Mouse (Mus musculus) right cerebral cortex, postnatal 25 days (tissue): ENCODE results near the gene Gm49318.

Experiments used
- DNase-seq: peaks from one replicate; pipeline ENCODE4 v3.0.0; 2022

Gm49318 gene

DNA sequence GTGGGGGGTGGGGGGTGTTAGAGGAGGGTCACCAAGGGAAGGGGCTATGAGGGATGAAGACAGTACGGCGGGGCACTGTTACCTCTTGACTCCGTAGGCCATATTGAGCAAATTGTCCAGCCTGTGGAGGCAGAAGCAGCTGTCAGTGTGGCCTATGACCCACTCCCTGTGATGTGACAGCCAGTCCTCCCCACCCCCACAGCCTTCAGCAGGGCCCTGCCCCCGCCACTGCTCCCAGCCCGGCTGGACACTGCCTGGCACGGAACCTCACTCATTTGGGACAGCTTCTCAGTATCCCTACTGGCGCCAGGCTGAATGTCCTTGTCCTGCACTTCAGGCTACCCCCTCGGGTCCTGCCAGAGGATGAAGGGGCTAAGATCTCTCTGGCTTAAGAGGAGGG is 46.5 kb downstream of the Gm49318 start:
- peak; percentile 11 for DNase-seq

DNA sequence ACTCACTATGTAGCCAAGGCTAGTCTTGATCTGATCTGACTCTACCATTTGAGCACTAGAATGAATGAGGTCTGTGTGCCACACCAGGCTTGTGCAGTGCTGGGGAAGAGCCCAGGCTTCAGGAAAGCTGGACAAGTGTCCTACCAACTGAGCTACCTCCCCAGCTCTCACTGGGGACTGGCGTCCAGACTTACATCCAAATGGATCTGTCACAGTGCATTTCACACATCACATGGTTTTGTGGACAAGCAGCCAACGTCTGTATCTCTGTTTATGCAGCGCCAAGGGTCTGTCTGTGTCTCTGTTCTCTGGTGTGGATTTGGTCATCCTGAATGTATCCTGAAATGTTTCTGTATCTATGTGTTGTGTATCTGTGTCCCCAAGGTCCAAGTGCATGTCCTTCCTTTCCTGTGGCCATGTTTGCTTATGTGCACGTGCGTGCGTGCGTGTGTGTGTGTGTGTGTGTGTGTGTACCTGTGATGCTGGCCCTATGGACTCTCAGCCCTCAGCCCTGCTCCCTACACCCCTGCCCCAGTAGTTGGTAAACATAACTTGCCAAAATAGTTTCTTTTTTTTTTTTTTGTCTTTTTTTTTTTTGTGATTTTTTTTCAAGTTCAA is 53.7 kb downstream of the Gm49318 start:
- DNase-seq = no peak

DNA sequence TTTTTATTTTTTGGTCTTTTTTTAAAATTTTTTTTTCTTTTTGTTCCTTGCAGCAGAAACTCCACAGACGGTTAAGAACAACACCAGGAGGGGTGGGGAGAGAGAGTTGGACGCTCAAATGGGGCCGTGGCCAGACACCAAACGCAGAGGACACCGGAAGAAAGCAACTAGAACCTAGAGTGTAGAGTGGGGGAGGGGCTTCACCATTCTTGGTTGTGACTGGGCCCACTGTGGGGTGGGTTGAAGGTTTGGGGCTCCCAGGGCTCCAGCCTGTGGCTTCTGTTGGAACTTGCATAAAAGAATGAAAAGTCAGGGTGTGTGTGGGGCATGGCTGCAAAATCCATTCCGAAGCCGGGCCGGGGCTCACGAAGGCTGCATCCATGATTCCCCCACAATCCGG is 54.8 kb downstream of the Gm49318 start:
- DNase-seq = no peak

DNA sequence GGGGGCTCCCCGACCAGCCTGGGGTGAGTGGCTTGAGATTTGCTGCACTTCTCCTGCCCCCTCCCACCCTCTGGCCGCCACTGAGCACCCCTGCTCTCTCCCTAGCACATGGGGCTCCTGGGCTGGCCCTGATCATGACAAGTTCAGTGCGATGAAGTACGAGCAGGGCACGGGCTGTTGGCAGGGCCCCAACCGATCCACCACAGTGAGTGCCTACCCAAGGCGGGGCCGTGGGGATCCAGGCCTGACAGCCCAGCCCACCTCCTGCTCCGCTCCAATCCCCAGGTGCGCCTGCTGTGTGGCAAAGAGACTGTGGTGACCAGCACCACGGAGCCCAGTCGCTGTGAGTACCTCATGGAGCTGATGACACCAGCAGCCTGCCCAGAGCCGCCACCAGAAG is 58.3 kb downstream of the Gm49318 start:
- no peak for DNase-seq

DNA sequence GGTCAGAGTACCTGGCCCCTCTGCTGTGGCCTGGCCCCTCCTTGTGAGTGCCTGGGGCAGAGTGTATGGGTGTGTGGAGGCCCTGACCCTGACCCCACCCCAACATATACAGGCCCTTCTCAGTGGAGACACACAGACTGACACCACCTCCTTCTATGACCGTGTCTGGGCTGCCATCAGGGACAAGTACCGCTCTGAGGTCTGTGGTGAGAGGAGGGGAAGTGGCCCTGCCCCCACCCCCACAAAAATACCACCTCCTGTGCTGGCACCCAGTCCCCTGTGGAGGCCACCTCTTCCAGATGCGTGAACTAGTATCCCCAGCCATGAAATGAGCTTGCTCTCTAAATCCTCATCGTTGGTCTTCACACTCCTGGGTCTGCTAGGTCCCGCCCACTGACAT is 60.0 kb downstream of the Gm49318 start:
- no peak for DNase-seq

DNA sequence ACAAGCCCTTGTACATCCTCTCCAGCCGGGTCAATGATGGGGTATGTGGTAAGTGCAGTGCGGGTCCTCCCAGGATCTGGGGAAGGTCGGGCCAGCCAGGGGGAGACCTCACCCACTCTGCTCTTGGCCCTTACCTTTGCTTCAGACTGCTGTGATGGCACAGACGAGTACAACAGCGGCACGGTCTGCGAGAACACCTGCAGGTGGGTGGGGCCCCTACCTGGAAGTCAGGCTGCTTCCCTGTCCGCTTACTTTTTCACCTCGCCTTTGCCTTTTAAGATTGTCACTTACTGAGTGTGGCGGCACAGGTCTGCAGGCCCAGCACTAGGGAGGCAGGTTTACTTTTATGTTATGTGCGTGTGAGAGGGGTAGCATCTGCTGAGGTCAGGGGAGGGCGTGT is 66.5 kb downstream of the Gm49318 start:
- no peak for DNase-seq

DNA sequence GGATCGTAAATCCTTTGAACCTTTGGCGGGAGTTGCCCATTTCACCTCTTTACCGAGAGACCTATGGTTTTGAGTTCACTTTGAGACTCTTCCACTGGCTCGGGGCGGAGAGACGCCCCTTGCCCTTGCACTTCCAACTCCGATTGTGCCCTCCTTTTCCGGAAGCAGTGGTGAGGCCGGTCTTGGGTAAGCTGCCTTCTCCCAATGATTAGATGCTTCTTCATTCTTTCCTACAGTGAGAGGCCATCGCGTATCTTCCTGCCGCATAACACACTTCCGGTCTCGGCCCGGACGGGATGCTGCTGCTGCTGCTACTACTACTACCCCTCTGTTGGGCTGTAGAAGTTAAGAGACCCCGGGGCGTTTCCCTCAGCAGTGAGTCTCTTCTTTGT is 67.9 kb downstream of the Gm49318 start:
- DNase-seq = no peak

DNA sequence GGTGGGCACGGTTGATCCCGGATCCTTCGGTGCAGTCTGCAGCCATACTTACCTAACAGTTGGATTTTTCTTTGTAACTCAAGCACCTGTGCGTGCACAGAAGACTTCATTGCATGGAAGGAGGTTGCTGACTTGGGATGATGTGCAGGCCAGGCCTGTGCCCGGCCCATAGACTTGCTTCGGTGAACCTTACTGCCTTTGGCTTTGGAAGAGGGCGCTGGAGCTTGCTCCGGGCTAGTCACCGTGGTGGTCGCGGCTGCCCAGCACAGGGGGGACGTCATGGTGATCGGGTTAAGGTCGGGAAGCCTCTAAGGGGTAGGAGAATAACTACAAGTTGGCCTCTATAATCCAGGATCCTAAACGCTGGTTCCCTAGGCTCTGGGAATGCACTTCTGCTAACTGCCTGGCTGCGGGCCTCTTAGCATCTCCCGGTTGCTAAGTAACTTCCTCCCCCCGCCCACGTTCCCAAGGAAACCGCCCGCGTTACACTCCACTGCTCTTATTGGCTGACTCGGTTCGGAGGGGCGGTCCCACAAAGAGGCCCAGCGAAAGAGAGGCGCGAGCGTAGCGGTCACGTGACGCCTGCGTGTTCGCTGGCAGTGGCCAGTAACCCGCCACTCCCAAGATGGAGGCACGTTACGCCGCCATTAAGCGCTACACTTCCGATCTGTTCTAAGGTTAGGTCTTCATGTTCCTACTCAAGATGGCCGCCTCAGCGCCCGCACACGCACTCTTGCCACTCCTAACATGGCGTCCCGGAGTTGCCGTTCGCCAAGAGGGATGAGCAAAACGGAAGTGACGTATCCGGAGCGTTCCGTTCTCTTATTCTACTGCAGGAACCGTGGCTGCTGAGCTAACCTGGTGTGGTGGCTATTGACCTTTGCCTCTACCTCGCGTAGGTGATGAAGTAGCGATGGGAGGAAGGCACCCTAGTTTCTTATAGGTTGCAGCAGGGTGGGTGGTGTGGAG is 68.6 kb downstream of the Gm49318 start, which contains the start of the genes Ccdc151 and Prkcsh:
TSS of gene Ccdc151 (minus strand) at position 441 of the 969 bp plus-strand sequence.
TSS of gene Prkcsh (plus strand) at position 613 of the 969 bp plus-strand sequence.
- DNase-seq = peak; percentile 100

DNA sequence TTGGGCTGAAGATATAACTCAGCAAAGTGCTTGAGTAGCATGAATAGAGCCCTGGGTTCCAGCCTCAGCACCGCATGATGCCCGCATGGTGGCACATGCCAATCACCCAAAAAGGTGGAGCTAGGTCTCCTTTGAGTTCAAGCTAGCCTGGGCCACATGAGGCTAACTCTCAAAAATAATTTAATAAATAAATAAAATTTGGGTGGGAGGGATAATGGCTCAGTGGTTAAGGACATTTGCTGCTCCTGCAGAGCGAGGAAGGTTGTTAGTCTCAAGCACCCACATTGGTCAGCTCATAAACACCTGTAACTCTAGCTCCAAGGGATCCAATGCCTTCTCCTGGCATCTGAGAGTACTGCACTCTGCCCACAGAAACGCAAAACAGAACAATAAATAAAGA is 69.4 kb downstream of the Gm49318 start:
- no peak for DNase-seq

DNA sequence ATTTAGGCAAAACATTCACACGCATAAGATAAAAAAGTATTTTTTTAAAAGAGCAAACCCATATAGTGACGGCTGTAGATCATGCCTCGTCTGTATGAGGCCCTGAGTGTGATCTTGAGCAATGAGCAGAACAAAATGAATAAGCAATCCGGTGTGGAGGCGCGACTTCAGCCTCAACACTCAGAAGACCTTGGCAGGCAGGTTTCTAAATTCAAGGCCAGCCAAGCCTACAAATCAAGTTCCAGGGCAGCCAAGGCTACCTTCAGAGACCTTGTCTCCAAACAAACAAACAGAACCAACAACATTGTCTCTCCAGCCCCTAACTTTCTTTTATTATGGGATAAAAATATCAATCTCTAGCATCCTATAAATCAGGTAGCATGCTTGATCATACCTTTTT is 70.8 kb downstream of the Gm49318 start:
- DNase-seq = no peak

DNA sequence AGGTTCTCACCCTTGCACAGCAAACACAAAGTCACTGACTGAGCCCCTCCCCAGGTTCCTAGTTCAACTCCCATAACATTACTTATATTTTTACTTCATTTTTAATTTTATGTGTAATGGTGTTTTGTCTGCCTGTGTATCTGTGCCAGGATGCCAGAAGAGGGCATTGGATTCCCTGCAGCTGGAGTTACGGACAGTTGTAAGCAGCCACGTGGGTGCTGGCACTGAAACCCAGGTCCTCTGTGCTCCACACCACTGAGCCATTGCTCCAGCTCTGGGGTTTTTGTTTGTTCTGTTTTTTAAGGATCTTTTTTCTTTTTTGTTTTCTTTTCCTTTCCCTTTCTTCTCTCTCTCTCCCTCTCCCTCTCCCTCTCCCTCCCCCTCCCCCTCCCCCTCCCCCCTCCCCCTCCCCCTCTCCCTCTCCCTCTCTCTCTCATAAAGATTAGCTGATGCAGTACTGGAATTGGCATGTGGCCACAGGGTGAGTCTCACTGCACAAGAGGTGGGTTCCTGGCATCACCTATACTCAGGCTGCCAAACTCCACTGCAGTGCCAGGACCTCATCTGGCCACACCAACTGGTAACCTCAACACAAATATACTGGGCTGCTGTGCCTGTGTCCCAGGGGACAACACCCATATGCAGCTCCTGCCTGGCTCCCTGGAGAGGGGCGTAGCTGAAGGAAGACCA is 74.7 kb downstream of the Gm49318 start:
- no peak for DNase-seq

DNA sequence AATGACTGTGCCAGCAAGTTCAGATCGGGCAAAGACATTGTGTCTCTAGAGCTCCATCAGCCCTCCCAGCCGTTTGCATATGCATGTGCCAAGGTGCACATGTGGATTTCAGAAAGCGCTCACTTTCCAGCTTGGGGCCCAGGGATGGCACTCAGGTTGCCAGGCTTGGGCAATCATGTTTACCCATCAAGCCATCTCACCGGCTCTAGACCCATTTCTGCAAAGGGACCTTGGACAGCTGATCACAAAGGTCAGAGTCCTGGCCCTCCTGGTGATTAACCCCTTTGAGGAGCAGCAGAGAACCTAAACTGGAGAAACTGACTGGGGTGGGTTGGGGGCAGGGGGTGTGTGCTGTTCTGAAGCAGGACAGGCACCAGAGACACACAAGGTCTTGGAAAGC is 78.8 kb downstream of the Gm49318 start:
- no peak for DNase-seq

DNA sequence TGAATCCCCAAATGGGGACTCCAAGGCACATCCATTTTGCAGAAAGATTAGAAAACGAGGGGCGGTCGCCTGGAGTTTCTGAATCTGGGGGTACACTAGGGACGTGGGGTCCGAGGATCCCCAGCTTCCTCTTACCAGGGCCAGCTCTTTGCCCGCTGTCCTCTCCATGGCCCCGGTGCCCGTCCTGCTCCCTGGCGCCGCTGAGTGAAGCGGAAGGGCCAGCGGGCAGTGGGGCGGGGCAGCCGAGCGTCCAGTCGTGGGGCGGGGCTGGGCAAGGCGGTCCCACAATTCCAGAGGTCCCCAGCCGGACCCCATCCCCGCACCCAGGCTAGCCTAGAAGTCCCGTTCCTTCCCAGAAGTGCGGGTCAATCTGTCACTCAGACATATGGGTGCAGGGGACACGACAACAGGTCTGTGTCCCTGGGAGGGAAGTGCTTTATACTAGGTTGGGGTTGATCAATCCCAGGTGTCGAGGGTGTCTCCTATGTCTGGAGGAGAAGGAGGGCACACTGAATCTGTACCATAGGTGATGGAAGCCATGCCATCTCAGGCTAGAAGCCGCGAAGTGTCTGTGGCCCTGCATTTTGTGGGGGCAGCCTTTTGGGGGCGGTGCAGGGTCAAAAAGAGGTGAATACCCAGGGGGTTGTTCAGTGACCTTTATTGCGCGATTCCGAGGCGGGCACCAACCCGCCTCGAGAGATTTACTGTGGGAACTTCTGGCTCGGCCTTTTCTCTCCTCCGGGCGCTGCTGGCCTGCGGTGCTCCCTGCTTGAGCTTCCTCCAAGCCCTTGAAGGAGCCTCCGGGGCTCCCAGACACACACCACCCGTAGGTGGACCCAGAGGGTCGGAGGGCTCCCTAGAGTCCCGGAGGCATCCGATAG is 81.6 kb downstream of the Gm49318 start, which contains the start of gene Rgl3:
TSS of gene Rgl3 (minus strand) at position 217 of the 881 bp plus-strand sequence.
- DNase-seq = no peak

DNA sequence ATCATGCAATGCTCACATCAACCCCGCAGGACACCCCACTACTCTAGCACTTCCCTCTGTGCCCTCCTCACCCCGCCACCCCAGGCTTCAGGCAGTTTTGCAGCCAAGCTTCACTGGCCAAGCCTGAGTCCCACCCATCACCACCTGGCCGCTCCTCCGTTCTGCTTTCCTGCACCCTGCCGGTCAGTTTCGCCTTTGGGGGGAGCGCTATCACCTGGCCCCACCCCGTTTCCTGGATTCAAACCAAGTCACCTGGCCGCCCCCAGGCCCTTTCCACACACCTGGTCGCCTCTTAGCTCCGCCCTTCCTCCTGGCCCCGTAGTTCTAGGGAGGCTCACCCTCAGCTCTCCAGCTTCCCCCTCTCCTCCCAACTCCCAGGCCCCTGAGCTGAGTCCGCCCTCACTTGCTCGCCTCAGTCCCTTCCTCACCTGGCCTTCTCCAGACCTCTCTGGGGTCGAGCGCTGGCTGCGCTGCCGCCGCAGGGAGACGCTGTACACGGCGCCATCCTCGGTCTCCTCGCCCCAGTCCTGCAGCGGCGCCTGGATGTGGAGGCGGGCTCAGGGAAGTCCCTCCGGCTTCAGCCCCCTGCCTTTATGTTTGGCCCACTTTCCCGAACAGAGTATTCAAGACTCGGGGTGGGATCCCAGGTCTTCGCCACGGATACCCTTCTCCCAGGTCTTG is 82.5 kb downstream of the Gm49318 start:
- DNase-seq = no peak

DNA sequence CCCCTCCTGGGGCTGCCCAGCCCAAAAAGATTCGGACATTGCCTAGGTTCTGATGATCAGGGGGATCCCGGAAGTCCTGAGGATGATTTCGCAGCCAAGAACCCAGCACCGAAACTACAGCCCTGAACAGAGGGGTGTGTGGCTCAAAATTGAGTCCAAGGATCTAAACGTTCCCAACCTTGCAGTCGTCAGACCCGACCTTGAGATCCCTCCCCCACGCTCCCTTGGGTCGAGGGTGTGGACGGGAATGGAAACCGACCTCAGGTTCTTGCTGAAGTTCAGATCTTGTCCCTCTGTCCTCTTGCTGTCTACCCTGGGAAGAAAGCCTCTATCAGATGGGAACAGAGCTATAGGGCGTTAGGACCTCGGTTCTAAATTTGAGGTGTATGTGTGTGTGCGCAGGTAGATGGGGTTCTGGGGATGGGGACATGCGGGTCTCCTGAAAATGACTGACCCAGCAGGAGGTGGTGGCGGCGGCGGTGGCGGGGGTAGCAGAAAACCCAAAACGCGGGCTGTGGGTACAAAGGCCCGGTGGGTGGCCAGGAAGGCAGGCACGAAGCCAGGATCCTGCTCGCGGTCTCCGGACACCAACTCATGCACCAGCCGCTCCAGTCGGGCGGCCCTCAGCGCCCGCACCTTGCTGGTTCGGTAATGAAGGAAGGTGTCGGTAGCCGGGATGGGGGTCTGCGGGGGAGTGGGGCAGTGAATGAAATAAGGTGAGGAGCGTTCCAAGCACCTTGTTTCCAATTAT is 83.3 kb downstream of the Gm49318 start:
- no peak for DNase-seq
